Mouse (Mus musculus) lung, postnatal 4 days (tissue): ENCODE results near the gene Cyp20a1.

Source experiments
- DNase-seq, 2 experiments: peaks; one replicate each; pipeline ENCODE4 v3.0.0; 2021

Gene Cyp20a1

GRCm38 (mm10) chr1:60342808-60343629 is at the start of gene Cyp20a1:
Cyp20a1 (plus strand) TSS chr1:60343323.
- DNase-seq: peak; percentile 92 to 96

GRCm38 (mm10) chr1:60293921-60294320 is 49.2 kb upstream of the Cyp20a1 start:
- DNase-seq: no peak

GRCm38 (mm10) chr1:60343630-60344455 is 720 bp downstream of the Cyp20a1 start:
- no peak for DNase-seq

GRCm38 (mm10) chr1:60344670-60345069 is 1.5 kb downstream of the Cyp20a1 start:
- DNase-seq: no peak

GRCm38 (mm10) chr1:60345712-60346111 is 2.6 kb downstream of the Cyp20a1 start:
- DNase-seq: no peak

GRCm38 (mm10) chr1:60352786-60353185 is 9.7 kb downstream of the Cyp20a1 start:
- DNase-seq: no peak

GRCm38 (mm10) chr1:60361626-60362025 is 18.5 kb downstream of the Cyp20a1 start:
- DNase-seq: no peak

GRCm38 (mm10) chr1:60376556-60376955 is 33.4 kb downstream of the Cyp20a1 start:
- no peak for DNase-seq

GRCm38 (mm10) chr1:60381910-60382309 is 38.8 kb downstream of the Cyp20a1 start:
- DNase-seq: no peak

- peak in 1 of 2 experiments; percentile 10 for DNase-seq
Measured at GRCm38 (mm10) chr1:60404848-60405247, 61.7 kb downstream of the Cyp20a1 start.

GRCm38 (mm10) chr1:60408501-60409167 is 65.5 kb downstream of the Cyp20a1 start:
- no peak for DNase-seq

GRCm38 (mm10) chr1:60409168-60409828 is 66.2 kb downstream of the Cyp20a1 start, which contains the start of gene Abi2:
Abi2 (plus strand) TSS chr1:60409619.
- DNase-seq: peak; percentile 92 to 95

- peak in 1 of 2 experiments; percentile 31 for DNase-seq
Measured at GRCm38 (mm10) chr1:60409928-60410817, 67.0 kb downstream of the Cyp20a1 start.

- DNase-seq: no peak
Measured at GRCm38 (mm10) chr1:60416724-60417123, 73.6 kb downstream of the Cyp20a1 start.

GRCm38 (mm10) chr1:60423882-60424281 is 80.8 kb downstream of the Cyp20a1 start:
- peak in 1 of 2 experiments; percentile 11 for DNase-seq

GRCm38 (mm10) chr1:60428341-60428740 is 85.2 kb downstream of the Cyp20a1 start:
- no peak for DNase-seq

GRCm38 (mm10) chr1:60428932-60429331 is 85.8 kb downstream of the Cyp20a1 start:
- DNase-seq: peak; percentile 21 to 38

GRCm38 (mm10) chr1:60431531-60431930 is 88.4 kb downstream of the Cyp20a1 start:
- DNase-seq: no peak

- no peak for DNase-seq
Measured at GRCm38 (mm10) chr1:60432497-60432896, 89.4 kb downstream of the Cyp20a1 start.
